Mouse (Mus musculus) CH12.LX (cell line): ENCODE measurements around the gene Rasip1. TPM values are rescaled to one million over a fixed set of nuclear protein-coding genes. Genes with fewer than 3 reads are reported as not detected.

Experiments used
- DNase-seq: peaks from one replicate; pipeline ENCODE4 v3.0.0-alpha.2; 2013; ENCODE audit errors: extremely low read depth
- H3K27ac ChIP-seq: 2 replicates; pipeline ENCODE4 v1.5.1; 2012; ENCODE audit warnings: low read depth, mild to moderate bottlenecking, control low read depth, moderate library complexity; ENCODE audit not compliant: insufficient read depth
- H3K27me3 ChIP-seq: replicated peaks from 2 replicates; pipeline ENCODE3; 2012; ENCODE audit warnings: inconsistent platforms
- H3K36me3 ChIP-seq, 2 experiments: replicated peaks in 1 of 2; 2 replicates each; pipeline versions ENCODE3 to v1.6.1; 2012; ENCODE audit warnings: inconsistent platforms in 1 of 2, low read length in 1 of 2, mild to moderate bottlenecking in 1 of 2, mixed read lengths in 1 of 2, moderate library complexity in 1 of 2; ENCODE audit not compliant: control insufficient read depth in 1 of 2, insufficient read depth in 1 of 2
- H3K4me1 ChIP-seq, 2 experiments: 2 replicates each; pipeline ENCODE4 v1.6.1; 2012; ENCODE audit warnings: inconsistent platforms in 1 of 2, moderate library complexity in 1 of 2; ENCODE audit not compliant: insufficient read depth in 2 of 2, control insufficient read depth in 1 of 2
- H3K4me2 ChIP-seq: 2 replicates; pipeline ENCODE4 v1.6.1; 2012; ENCODE audit warnings: low read depth, mild to moderate bottlenecking, control low read depth; ENCODE audit not compliant: poor library complexity, insufficient read depth, severe bottlenecking
- H3K4me3 ChIP-seq, 3 experiments: fragments of 150-350 bp in 1 of 3; sonication (generic) in 1 of 3; replicated peaks in 1 of 3; 2 replicates each; pipeline versions ENCODE3 to v1.5.1; 2011 to 2012; ENCODE audit warnings: low read depth in 2 of 3, low read length in 2 of 3, mild to moderate bottlenecking in 2 of 3, moderate library complexity in 2 of 3, control low read depth in 1 of 3, improper control_type of control experiment in 1 of 3, inconsistent platforms in 1 of 3, mixed read lengths in 1 of 3; ENCODE audit not compliant: poor library complexity in 1 of 3
- H3K79me2 ChIP-seq: replicated peaks from 2 replicates; pipeline ENCODE4 v1.6.1; 2012; ENCODE audit warnings: mild to moderate bottlenecking, moderate library complexity; ENCODE audit not compliant: control insufficient read depth, poor library complexity, insufficient read depth, severe bottlenecking; ENCODE audit errors: extremely low read depth
- H3K9ac ChIP-seq: 2 replicates; pipeline ENCODE4 v1.6.1; 2012; ENCODE audit warnings: low read depth, mild to moderate bottlenecking, control low read depth, moderate library complexity; ENCODE audit not compliant: insufficient read depth
- H3K9me3 ChIP-seq: replicated peaks from 2 replicates; pipeline ENCODE3; 2012; ENCODE audit warnings: low read length, inconsistent platforms, mixed read lengths
- CHD1 ChIP-seq: IDR thresholded peaks from 2 replicates; pipeline ENCODE4 v1.6.1; 2012; ENCODE audit warnings: low read depth, low read length, improper control_type of control experiment, inconsistent platforms
- CTCF ChIP-seq, 2 experiments: IDR thresholded peaks in 1 of 2; conservative IDR thresholded peaks in 1 of 2; 2 replicates each; pipeline ENCODE4 v1.5.1; 2011 to 2012; ENCODE audit warnings: low read depth in 2 of 2, low read length in 2 of 2, improper control_type of control experiment in 1 of 2, inconsistent platforms in 1 of 2, mild to moderate bottlenecking in 1 of 2, moderate library complexity in 1 of 2
- EP300 ChIP-seq: IDR thresholded peaks from 2 replicates; pipeline ENCODE4 v1.6.1; 2011; ENCODE audit warnings: low read length, improper control_type of control experiment
- GABPA ChIP-seq: IDR thresholded peaks from 2 replicates; pipeline ENCODE4 v1.6.1; 2012; ENCODE audit warnings: low read depth, low read length, improper control_type of control experiment, inconsistent platforms; ENCODE audit not compliant: insufficient replicate concordance
- HCFC1 ChIP-seq: IDR thresholded peaks from 2 replicates; pipeline ENCODE4 v1.6.1; 2012; ENCODE audit warnings: low read depth, mild to moderate bottlenecking, inconsistent platforms, low read length, improper control_type of control experiment
- JUND ChIP-seq: conservative IDR thresholded peaks from 2 replicates; pipeline ENCODE4 v1.6.1; 2011; ENCODE audit warnings: low read depth, low read length, improper control_type of control experiment
- NELFE ChIP-seq: IDR thresholded peaks from 2 replicates; pipeline ENCODE4 v1.6.1; 2011; ENCODE audit warnings: low read depth, low read length, improper control_type of control experiment
- POLR2A ChIP-seq: IDR thresholded peaks from 2 replicates; pipeline ENCODE4 v1.6.1; 2011; ENCODE audit warnings: low read depth, mild to moderate bottlenecking, improper control_type of control experiment, low read length
- RCOR1 ChIP-seq: conservative IDR thresholded peaks from 2 replicates; pipeline ENCODE4 v1.6.1; 2012; ENCODE audit warnings: low read depth, mild to moderate bottlenecking, inconsistent platforms, low read length, improper control_type of control experiment
- SMC3 ChIP-seq: IDR thresholded peaks from 2 replicates; pipeline ENCODE4 v1.6.1; 2011; ENCODE audit warnings: low read depth, low read length, improper control_type of control experiment
- USF1 ChIP-seq: IDR thresholded peaks from 2 replicates; pipeline ENCODE4 v1.6.1; 2014; ENCODE audit warnings: low read depth, mild to moderate bottlenecking, inconsistent platforms, low read length, improper control_type of control experiment
- ZC3H11A ChIP-seq: IDR thresholded peaks from 2 replicates; pipeline ENCODE4 v1.6.1; 2012; ENCODE audit warnings: low read depth, mild to moderate bottlenecking, inconsistent platforms, low read length, improper control_type of control experiment
- ZKSCAN1 ChIP-seq: IDR thresholded peaks from 2 replicates; pipeline ENCODE4 v1.6.1; 2012; ENCODE audit warnings: low read depth, inconsistent platforms, low read length, improper control_type of control experiment, borderline replicate concordance
- dilution Hi-C: fragments of 300-500 bp; cut with MboI; formaldehyde crosslinking; loops from 2 replicates; pipeline ENCODE4 v1.14.3; 2020; ENCODE audit warnings: low sequenced_read_pairs; ENCODE audit not compliant: extremely low pct_unique_long_range_greater_than_20kb, extremely low pct_ligation_motif_present
- in situ Hi-C: fragments of 300-500 bp; cut with MboI; formaldehyde crosslinking; loops from 3 replicates; pipeline ENCODE4 v1.14.3; 2019; ENCODE audit warnings: low sequenced_read_pairs, low pct_ligation_motif_present, low pct_unique_long_range_greater_than_20kb, mixed read lengths
- polyA plus RNA-seq: library from polyadenylated mRNA; unstranded; fragments of >175 nt; gene quantifications from 2 replicates; pipeline ENCODE4 v1.2.1, GENCODE M21; 2012; ENCODE audit warnings: low read depth; ENCODE audit not compliant: insufficient read length
- total RNA-seq, 2 experiments: library from RNA; depleted of rRNA; stranded (reverse); fragments of 300-350 nt in 1 of 2; fragments of >200 nt in 1 of 2; gene quantifications; 2 replicates each; pipeline ENCODE4 v1.2.3; 2012 to 2014

Rasip1 gene
- total and polyA plus RNA-seq, 3 experiments, result 0.46 to 2.9 (median 0.77) TPM

DNA sequence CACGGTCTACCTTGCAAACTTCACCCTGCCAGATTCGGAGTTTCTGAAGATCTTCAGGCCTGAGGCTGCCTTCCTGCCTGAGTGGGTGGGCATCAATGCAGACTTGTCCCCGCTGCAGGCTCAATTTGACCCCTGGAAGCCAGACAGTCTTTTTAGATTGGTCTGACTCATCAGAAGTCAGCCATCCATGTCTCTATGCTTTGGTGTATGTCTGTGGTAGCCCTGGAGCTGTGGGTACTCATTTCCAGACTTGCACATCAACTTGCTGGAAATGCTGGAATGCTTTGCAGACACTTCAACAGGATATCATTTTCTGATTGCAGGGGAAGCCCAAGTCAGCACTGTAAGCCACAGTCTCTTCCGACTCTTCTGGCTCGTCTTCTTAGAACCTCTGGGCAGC is 7.7 kb upstream of the Rasip1 start:
- TF ChIP-seq SMC3 (no peak), JUND (no peak), EP300 (peak; percentile 21; the same call in 1 of the 2 replicates), RCOR1 (no peak)
- no peaks in the 10 kb centered on the region for H3K27me3 ChIP-seq
- dilution Hi-C loops, result no loop called here
- H3K27ac ChIP-seq, result no peak overlapping the region
- in situ Hi-C loops, result no loop called here
- H3K79me2 ChIP-seq, result no peaks in the 10 kb centered on the region
- H3K4me1 ChIP-seq, result peaks cover 33 to 65% of the 10 kb centered on the region in 2 experiments
- peak overlapping the region; percentile 64; the same call in 1 of the 2 replicates for H3K4me2 ChIP-seq
- H3K4me3 ChIP-seq, result peak overlapping the region; percentile 21 to 52 (median 33)
- no peak for DNase-seq
- H3K36me3 ChIP-seq, result peaks cover 0 to 29% of the 10 kb centered on the region in 2 experiments
- peak overlapping the region; percentile 40; the same call in 1 of the 2 replicates for H3K9ac ChIP-seq
- H3K9me3 ChIP-seq, result peaks cover 18% of the 10 kb centered on the region

DNA sequence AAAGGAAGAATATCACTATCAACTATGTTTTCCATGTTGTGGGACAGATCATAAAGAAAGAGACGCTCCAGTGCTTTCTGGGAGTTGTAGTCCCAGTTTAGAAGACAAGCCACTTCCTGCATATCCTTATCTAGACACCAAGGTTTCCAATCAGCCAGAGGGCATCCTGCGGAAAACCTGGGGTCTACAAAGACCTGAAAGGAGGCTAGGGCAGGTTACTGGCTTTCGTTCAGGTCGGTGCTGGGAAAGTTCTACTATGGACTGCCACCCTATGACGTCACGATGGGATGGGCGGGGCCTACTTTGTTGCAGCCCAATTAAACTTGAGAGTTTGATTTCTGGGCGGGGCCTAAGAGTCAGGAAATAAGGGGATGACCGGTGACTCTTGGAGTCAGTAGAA is 5.8 kb upstream of the Rasip1 start, which contains the start of gene Izumo1:
TSS of gene Izumo1 (plus strand) at position 369 of the 400 bp plus-strand sequence.
- DNase-seq, result no peak
- TF ChIP-seq USF1 (no peak), CHD1 (no peak), HCFC1 (peak; percentile 53), GABPA (no peak), ZC3H11A (no peak), ZKSCAN1 (no peak), RCOR1 (no peak), EP300 (no peak)
- TF ChIP-seq, all 38 proteins: peak for 1

DNA sequence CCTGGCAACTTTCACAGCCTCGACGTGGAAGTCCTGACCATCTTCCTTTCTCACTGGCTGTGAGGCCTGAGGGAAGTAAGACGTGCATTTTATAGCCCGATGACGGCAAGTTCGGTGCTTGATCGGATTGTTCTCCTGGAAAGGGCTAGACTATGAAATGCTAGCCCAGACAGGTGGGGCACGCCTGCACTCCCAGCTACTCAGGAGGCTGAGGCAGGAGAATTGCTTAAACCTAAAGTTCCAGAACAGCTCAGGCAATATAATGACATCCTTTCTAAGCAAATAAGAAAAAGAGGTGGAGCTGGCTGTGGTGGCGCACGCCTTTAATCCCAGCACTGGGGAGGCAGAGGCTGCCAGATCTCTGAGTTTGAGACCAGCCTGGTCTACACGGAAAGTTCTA is 3.8 kb upstream of the Rasip1 start:
- no peaks in the 10 kb centered on the region for H3K27me3 ChIP-seq
- H3K4me3 ChIP-seq, result no peak overlapping the region
- dilution Hi-C loops (no loop called here), in situ Hi-C loops (no loop called here)
- peaks cover 15 to 29% of the 10 kb centered on the region in 2 experiments for H3K4me1 ChIP-seq
- H3K9me3 ChIP-seq, result peaks cover 20% of the 10 kb centered on the region
- H3K9ac ChIP-seq, result no peak overlapping the region
- no peak overlapping the region for H3K4me2 ChIP-seq
- TF ChIP-seq POLR2A, result no peak
- no peak for TF ChIP-seq GABPA
- TF ChIP-seq NELFE, result no peak
- no peak for TF ChIP-seq CTCF (conservative IDR thresholded peaks at IDR 0.05 in 1 of 2, IDR thresholded peaks at IDR 0.05 in 1 of 2; ENCODE audit: low read depth in 2 of 2, low read length in 2 of 2)
- peaks cover 0 to 31% of the 10 kb centered on the region in 2 experiments for H3K36me3 ChIP-seq
- H3K27ac ChIP-seq, result no peak overlapping the region
- DNase-seq, result no peak
- H3K79me2 ChIP-seq, result no peaks in the 10 kb centered on the region

More for the DNA sequence above, 5.8 kb upstream of the Rasip1 start, which contains the start of gene Izumo1:
- Histone ChIP-seq H3K36me3 (peaks cover 0 to 29% of the 10 kb centered on the region in 2 experiments), H3K27me3 (no peaks in the 10 kb centered on the region), H3K4me1 (peaks cover 21 to 47% of the 10 kb centered on the region in 2 experiments), H3K27ac (no peak within 1 kb of the TSS), H3K9ac (no peak within 1 kb of the TSS), H3K79me2 (no peaks in the 10 kb centered on the region), H3K4me2 (no peak within 1 kb of the TSS), H3K9me3 (peaks cover 18% of the 10 kb centered on the region), H3K4me3 (peak within 1 kb of the TSS in 1 of 3 experiments; percentile 52)
- in situ Hi-C loops, result no loop called here
- dilution Hi-C loops, result no loop called here
